Mouse (Mus musculus) heart, adult 2 months (tissue): ENCODE data around the gene Ell. TPM values are rescaled to one million over a fixed set of nuclear protein-coding genes. Genes with fewer than 3 reads are reported as not detected.

ENCODE experiments used
- DNase-seq, 2 experiments: peaks; one replicate each; pipeline ENCODE4 v3.0.0; 2021
- H3K27ac ChIP-seq: fragments of 200-600 bp; 2 replicates; pipeline ENCODE4 v1.8.1; 2022
- H3K27me3 ChIP-seq: fragments of 200-500 bp; 2 replicates; pipeline ENCODE4 v1.6.1; 2012; ENCODE audit warnings: mild to moderate bottlenecking, low read length, inconsistent platforms, mixed read lengths; ENCODE audit not compliant: control insufficient read depth, insufficient read depth
- H3K36me3 ChIP-seq: fragments of 200-500 bp; 2 replicates; pipeline ENCODE4 v1.6.1; 2012; ENCODE audit warnings: low read length, inconsistent platforms; ENCODE audit not compliant: control insufficient read depth, insufficient read depth
- H3K4me1 ChIP-seq: fragments of 200-500 bp; 2 replicates; pipeline ENCODE4 v1.6.1; 2011; ENCODE audit warnings: low read length; ENCODE audit not compliant: control insufficient read depth, insufficient read depth
- H3K4me3 ChIP-seq: fragments of 200-600 bp; 2 replicates; pipeline ENCODE4 v1.8.1; 2022
- H3K79me2 ChIP-seq: fragments of 200-500 bp; replicated peaks from 2 replicates; pipeline ENCODE4 v1.6.1; 2012; ENCODE audit warnings: mild to moderate bottlenecking, inconsistent platforms, low read length, moderate library complexity, mixed read lengths; ENCODE audit not compliant: control insufficient read depth, insufficient read depth
- H3K9ac ChIP-seq: fragments of 200-500 bp; 2 replicates; pipeline ENCODE4 v1.6.1; 2012; ENCODE audit warnings: low read depth, mild to moderate bottlenecking, control low read depth, inconsistent platforms, low read length, mixed read lengths
- CTCF ChIP-seq: fragments of 200-600 bp; IDR thresholded peaks from 2 replicates; pipeline ENCODE4 v1.8.1; 2022; ENCODE audit warnings: antibody characterized with exemption, mild to moderate bottlenecking, moderate library complexity
- EP300 ChIP-seq: fragments of 200-500 bp; IDR thresholded peaks from 2 replicates; pipeline ENCODE4 v1.6.1; 2011; ENCODE audit warnings: low read depth, low read length, control low read depth; ENCODE audit not compliant: insufficient read depth
- POLR2A ChIP-seq: fragments of 200-500 bp; IDR thresholded peaks from 2 replicates; pipeline ENCODE4 v1.6.1; 2011; ENCODE audit warnings: mild to moderate bottlenecking, low read depth, low read length, control low read depth; ENCODE audit not compliant: insufficient read depth
- WGBS: fragments of 180-500 bp; shearing (Covaris S2); methylation state at CpG from one replicate; pipeline ENCODE4 v1.1.7; 2018; 5-methylcytosine and 5-hydroxymethylcytosine counted together
- intact Hi-C: fragments of 180-260 bp; cut with DNase I; formaldehyde crosslinking; loops from one replicate; pipeline ENCODE4 v1.15.1; 2025
- polyA plus RNA-seq: library from polyadenylated mRNA; depleted of rRNA; stranded (reverse); fragments of >200 nt; gene quantifications from 2 replicates; pipeline ENCODE4 v1.2.3, GENCODE M21; 2012
- total RNA-seq, 2 experiments: library from RNA; stranded (reverse); gene quantifications; 2 replicates each; pipeline ENCODE4 v1.2.3; 2021

Ell gene
- total and polyA plus RNA-seq, 3 experiments, result 9.6 to 12.7 (median 12.0) TPM

DNA sequence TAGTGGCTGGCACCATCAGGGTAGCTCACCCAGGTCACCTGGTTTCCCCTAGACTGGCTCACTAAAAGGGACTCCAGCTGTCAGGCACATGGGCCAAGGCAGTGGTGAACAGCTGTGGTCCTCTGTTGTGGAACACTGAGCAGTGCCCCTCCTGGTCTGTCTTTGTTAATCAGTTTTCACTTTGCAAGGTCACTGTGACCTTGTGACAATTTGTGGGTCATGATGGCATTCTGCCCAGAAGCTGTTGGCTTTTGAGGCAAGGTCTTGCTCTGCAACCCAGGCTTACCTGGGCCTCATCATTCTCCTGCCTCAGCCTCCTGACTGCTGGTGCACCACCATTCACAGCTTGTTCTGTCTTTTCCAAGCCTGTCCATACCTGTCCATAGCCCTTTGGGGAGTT, 31.1 kb downstream of the Ell start:
- Histone ChIP-seq H3K36me3 (no peaks in the 10 kb centered on the region), H3K27me3 (no peaks in the 10 kb centered on the region), H3K4me3 (no peak overlapping the region), H3K79me2 (peaks cover 7% of the 10 kb centered on the region), H3K4me1 (peaks cover 36% of the 10 kb centered on the region), H3K9ac (no peak overlapping the region), H3K27ac (peak overlapping the region; percentile 72)
- peak in 1 of 2 experiments; percentile 12 for DNase-seq
- intact Hi-C loops, result loop anchor here (5.0 kb wide), 1 partner anchor 827 kb away; the partner anchor contains the start of genes Babam1 and Ushbp1
- TF ChIP-seq EP300, result no peak
- no peak for TF ChIP-seq POLR2A
- no peak for TF ChIP-seq CTCF

DNA sequence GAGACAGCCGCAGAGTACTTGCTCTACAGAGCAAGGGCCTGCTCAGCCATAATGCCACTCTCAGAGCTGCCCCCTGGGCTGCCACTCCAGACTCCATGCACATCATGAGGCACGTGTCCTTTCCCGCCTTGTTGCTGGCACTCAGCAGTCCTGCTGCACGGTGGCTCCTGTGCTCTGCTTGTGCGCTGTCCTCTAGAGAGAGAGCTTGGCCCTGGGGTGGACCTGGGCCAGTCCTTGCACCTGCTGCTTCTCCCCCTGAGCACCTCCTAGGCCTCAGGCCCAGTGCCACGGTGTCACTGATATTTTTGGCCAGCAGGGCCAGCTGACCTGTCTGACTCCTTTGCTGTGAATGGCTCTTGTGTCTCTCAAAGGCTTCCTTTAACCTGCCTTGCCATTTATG, 31.7 kb downstream of the Ell start:
- H3K79me2 ChIP-seq, result peaks cover 7% of the 10 kb centered on the region
- TF ChIP-seq CTCF, result peak; percentile 38
- TF ChIP-seq POLR2A, result no peak
- TF ChIP-seq EP300, result peak; percentile 87
- peaks cover 34% of the 10 kb centered on the region for H3K4me1 ChIP-seq
- 47% methylated on average over 6 of the region's 6 CpGs for WGBS
- intact Hi-C loops, result loop anchor here (5.0 kb wide), 1 partner anchor 826 kb away; the partner anchor contains the start of genes Babam1 and Ushbp1
- peak; percentile 61 to 84 for DNase-seq
- H3K36me3 ChIP-seq, result no peaks in the 10 kb centered on the region
- H3K4me3 ChIP-seq, result no peak overlapping the region
- no peak overlapping the region for H3K9ac ChIP-seq
- H3K27ac ChIP-seq, result peak overlapping the region; percentile 72
- H3K27me3 ChIP-seq, result no peaks in the 10 kb centered on the region

DNA sequence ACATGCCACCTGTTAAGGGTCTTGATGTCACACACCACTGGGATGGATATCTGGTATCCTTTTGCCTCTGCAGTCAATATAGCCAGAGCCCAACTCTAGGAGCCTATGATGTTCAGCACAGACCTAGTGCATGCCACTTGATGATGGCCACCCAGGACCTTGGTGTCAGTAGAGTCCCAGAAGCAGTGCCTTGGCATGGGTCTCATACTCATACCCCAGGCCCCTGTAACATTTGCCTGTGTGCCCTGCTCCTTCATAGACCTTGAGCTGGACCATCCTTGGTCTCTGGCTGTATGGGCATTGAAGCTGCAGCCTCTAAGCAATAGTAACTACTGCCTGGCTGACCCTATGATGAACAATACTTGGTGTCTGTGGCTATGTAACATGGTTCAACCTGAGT, 35.0 kb downstream of the Ell start:
- Histone ChIP-seq H3K27me3 (no peaks in the 10 kb centered on the region), H3K36me3 (no peaks in the 10 kb centered on the region)

DNA sequence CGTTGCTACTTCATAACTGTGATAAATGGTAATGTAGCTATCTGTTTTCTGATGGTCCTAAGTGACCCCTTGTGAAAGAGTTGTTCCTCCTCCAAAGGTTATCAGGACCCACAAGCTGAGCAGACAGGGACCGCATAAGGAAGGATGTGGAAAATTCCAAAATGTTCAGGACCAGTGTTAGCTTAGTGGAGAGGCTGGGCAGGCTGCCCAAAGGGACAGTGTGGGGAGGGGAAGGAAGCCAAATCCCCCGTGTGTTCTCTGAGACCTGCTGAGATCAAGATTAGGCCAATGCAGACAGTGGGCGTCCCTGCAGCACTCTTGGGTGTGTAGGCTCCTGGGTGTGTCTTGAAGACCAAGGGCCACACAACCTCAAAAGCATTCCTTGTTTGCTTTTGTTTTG, 35.7 kb downstream of the Ell start:
- H3K79me2 ChIP-seq, result no peaks in the 10 kb centered on the region; the same call in 1 of the 2 replicates
- TF ChIP-seq CTCF (no peak), EP300 (peak; percentile 68), POLR2A (0 out of 2 replicates have a peak, but pooled peaks have one; percentile 18)
- WGBS, result 22% methylated on average over 4 of the region's 4 CpGs
- no peak overlapping the region for H3K9ac ChIP-seq
- intact Hi-C loops, result loop anchor here (5.0 kb wide), 1 partner anchor 822 kb away; the partner anchor contains the start of genes Babam1 and Ushbp1
- H3K4me3 ChIP-seq, result no peak overlapping the region
- DNase-seq, result peak; percentile 78 to 82
- peaks cover 24% of the 10 kb centered on the region for H3K4me1 ChIP-seq
- H3K36me3 ChIP-seq, result no peaks in the 10 kb centered on the region
- peak overlapping the region; percentile 73 for H3K27ac ChIP-seq
- H3K27me3 ChIP-seq, result no peaks in the 10 kb centered on the region

More for the DNA sequence above, 35.0 kb downstream of the Ell start:
- TF ChIP-seq POLR2A (no peak), CTCF (no peak), EP300 (no peak)
- Histone ChIP-seq H3K9ac (no peak overlapping the region), H3K79me2 (peaks cover 4% of the 10 kb centered on the region; the same call in 1 of the 2 replicates), H3K4me1 (peaks cover 27% of the 10 kb centered on the region), H3K4me3 (no peak overlapping the region), H3K27ac (peak overlapping the region; percentile 36)
- no peak for DNase-seq
- intact Hi-C loops, result loop anchor here (5.0 kb wide), 1 partner anchor 823 kb away; the partner anchor contains the start of genes Babam1 and Ushbp1

DNA sequence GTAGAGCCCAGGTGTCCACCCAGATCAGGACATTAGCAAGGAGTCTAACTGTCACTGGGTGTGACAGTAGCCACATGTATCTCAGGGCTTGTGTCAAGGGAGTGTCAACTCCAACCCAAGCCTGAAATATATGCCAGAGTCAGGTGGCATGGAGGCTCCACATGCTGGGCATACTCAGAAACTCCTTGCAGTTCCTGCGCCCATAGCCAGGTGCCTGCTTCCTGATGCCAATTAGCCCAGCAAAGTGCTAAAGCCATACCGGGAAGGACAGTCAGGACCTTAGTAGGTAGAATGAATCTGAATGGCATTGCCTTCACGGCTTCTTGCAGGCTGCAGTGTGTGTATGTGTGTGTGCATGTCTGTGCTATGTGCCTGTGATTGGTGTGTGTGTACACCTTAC, 38.0 kb downstream of the Ell start:
- Histone ChIP-seq H3K36me3 (no peaks in the 10 kb centered on the region), H3K4me3 (no peak overlapping the region), H3K27ac (no peak overlapping the region), H3K4me1 (peaks cover 14% of the 10 kb centered on the region), H3K79me2 (no peaks in the 10 kb centered on the region; the same call in 1 of the 2 replicates), H3K27me3 (no peaks in the 10 kb centered on the region), H3K9ac (no peak overlapping the region)
- intact Hi-C loops, result no loop called here
- 95% methylated on average over 3 of the region's 3 CpGs for WGBS
- DNase-seq, result no peak
- TF ChIP-seq EP300, result no peak
- no peak for TF ChIP-seq CTCF
- TF ChIP-seq POLR2A, result no peak

DNA sequence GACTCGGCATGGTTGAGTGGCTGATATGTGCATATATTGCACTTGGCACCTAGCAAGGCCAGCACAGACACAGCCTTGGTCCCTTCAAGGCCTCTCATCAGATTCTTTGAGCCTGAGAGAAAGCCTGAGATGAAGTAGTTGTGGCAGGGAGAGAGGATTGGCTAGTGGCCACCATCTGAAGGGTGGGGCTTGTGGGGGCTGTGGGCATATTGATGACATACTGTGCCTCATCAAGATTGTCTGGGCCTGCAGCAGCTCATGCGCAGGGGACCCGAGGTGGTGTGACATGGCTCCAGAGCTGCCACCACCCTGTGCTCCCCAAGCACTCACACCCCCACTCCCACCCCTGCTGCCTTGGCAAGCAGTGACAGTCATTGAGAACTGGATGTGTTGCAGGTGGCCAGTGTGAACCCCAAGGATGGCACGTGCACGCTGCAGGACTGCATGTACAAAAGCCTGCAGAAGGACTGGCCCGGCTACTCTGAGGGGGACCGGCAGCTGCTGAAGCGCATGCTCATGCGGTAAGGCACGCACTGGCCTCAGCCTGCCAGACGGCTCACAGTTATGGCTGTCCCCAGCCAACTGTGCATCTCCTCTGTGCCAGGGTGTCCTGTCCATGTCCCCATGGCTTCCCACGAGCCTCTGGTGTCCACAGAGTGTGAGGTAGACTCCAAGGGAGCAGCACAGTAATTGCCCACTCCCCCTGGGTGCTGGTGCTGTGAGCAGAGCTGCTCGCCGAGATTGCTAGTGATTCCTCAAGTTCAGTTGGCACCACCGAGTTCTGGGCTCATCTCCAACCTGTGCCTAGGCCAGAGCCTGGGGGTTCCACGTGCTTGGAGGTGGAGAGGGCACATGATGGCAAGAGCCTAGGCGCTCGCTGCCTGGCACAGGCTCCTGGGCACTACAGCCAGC, 44.5 kb downstream of the Ell start:
- intact Hi-C loops, result loop anchor here (2.0 to 10.0 kb wide), 2 partner anchors 77 to 199 kb away; partner anchors contain the start of gene Rex1bd
- Histone ChIP-seq H3K4me3 (no peak overlapping the region), H3K9ac (no peak overlapping the region), H3K27me3 (no peaks in the 10 kb centered on the region), H3K4me1 (peaks cover 3% of the 10 kb centered on the region; the same call in 1 of the 2 replicates), H3K79me2 (no peaks in the 10 kb centered on the region), H3K36me3 (no peaks in the 10 kb centered on the region), H3K27ac (peak overlapping the region; percentile 43)
- WGBS, result 67% methylated on average over 18 of the region's 18 CpGs
- TF ChIP-seq CTCF (no peak), EP300 (no peak), POLR2A (no peak)
- peak; percentile 71 to 77 for DNase-seq
